Mouse (Mus musculus): ENCODE measurements around the gene Fignl1.

Gene Fignl1

GRCm38 (mm10) chr11:11808820-11809403 lies at the start of gene Fignl1:
Gene Fignl1 (minus strand): TSS chr11:11808962.
- DNase-seq (ENCODE audit: low spot score in 2 of 2), result peak; percentile 90 to 96

GRCm38 (mm10) chr11:11856959-11857358 lies 48.2 kb upstream of the Fignl1 start:
- no peak for DNase-seq (ENCODE audit: low spot score in 2 of 2)

GRCm38 (mm10) chr11:11855685-11856131 lies 46.9 kb upstream of the Fignl1 start:
- no peak for DNase-seq (ENCODE audit: low spot score in 2 of 2)

GRCm38 (mm10) chr11:11855061-11855672 lies 46.4 kb upstream of the Fignl1 start:
- DNase-seq (ENCODE audit: low spot score in 2 of 2), result no peak

- no peak for DNase-seq (ENCODE audit: low spot score in 2 of 2)
Observed at GRCm38 (mm10) chr11:11853731-11854461, 45.1 kb upstream of the Fignl1 start.

- no peak for DNase-seq (ENCODE audit: low spot score in 2 of 2)
Observed at GRCm38 (mm10) chr11:11851957-11852505, 43.3 kb upstream of the Fignl1 start.

GRCm38 (mm10) chr11:11850476-11851267 lies 41.9 kb upstream of the Fignl1 start:
- no peak for DNase-seq (ENCODE audit: low spot score in 2 of 2)

GRCm38 (mm10) chr11:11849513-11850311 lies 41.0 kb upstream of the Fignl1 start:
- DNase-seq (ENCODE audit: low spot score in 2 of 2), result no peak

- no peak for DNase-seq (ENCODE audit: low spot score in 2 of 2)
Observed at GRCm38 (mm10) chr11:11848467-11848866, 39.7 kb upstream of the Fignl1 start.

- no peak for DNase-seq (ENCODE audit: low spot score in 2 of 2)
Observed at GRCm38 (mm10) chr11:11845044-11845443, 36.3 kb upstream of the Fignl1 start.

GRCm38 (mm10) chr11:11844367-11844971 lies 35.7 kb upstream of the Fignl1 start:
- DNase-seq (ENCODE audit: low spot score in 2 of 2), result peak; percentile 32 to 82

GRCm38 (mm10) chr11:11841590-11841989 lies 32.8 kb upstream of the Fignl1 start:
- DNase-seq (ENCODE audit: low spot score in 2 of 2), result no peak

- no peak for DNase-seq (ENCODE audit: low spot score in 2 of 2)
Observed at GRCm38 (mm10) chr11:11840746-11841145, 32.0 kb upstream of the Fignl1 start.

- no peak for DNase-seq (ENCODE audit: low spot score in 2 of 2)
Observed at GRCm38 (mm10) chr11:11839874-11840273, 31.1 kb upstream of the Fignl1 start.

- no peak for DNase-seq (ENCODE audit: low spot score in 2 of 2)
Observed at GRCm38 (mm10) chr11:11837384-11837783, 28.6 kb upstream of the Fignl1 start.

- DNase-seq (ENCODE audit: low spot score in 2 of 2), result no peak
Observed at GRCm38 (mm10) chr11:11836713-11837370, 28.1 kb upstream of the Fignl1 start.

GRCm38 (mm10) chr11:11836262-11836661 lies 27.5 kb upstream of the Fignl1 start:
- DNase-seq (ENCODE audit: low spot score in 2 of 2), result no peak

GRCm38 (mm10) chr11:11835791-11836190 lies 27.0 kb upstream of the Fignl1 start:
- DNase-seq (ENCODE audit: low spot score in 2 of 2), result no peak

GRCm38 (mm10) chr11:11835361-11835760 lies 26.6 kb upstream of the Fignl1 start:
- no peak for DNase-seq (ENCODE audit: low spot score in 2 of 2)

GRCm38 (mm10) chr11:11833100-11833499 lies 24.3 kb upstream of the Fignl1 start:
- no peak for DNase-seq (ENCODE audit: low spot score in 2 of 2)

Measured in urinary bladder, adult 18-20 months (tissue).